Mouse (Mus musculus) myocyte (in vitro differentiated cells): Measurements from ENCODE around the gene Meiob. TPM values are rescaled to one million over a fixed set of nuclear protein-coding genes. Genes with fewer than 3 reads are reported as not detected.
A peak's percentile ranks its signal among the peaks of the same experiment; 100 is the strongest.

Experiments used
- H3K27me3 ChIP-seq: one replicate; pipeline ENCODE4 v1.6.1; 2011; ENCODE audit not compliant: control insufficient read depth, insufficient read depth, insufficient read length
- H3K36me3 ChIP-seq: one replicate; pipeline ENCODE4 v1.6.1; 2011; ENCODE audit not compliant: control insufficient read depth, insufficient read depth
- H3K4me2 ChIP-seq: one replicate; pipeline ENCODE4 v1.6.1; 2011; ENCODE audit warnings: low read depth, control low read depth
- H3K4me3 ChIP-seq: one replicate; pipeline ENCODE4 v1.5.1; 2011; ENCODE audit warnings: mild to moderate bottlenecking, control low read depth, moderate library complexity
- H3K79me2 ChIP-seq: one replicate; pipeline ENCODE4 v1.6.1; 2011; ENCODE audit not compliant: control insufficient read depth, insufficient read depth
- H3ac ChIP-seq: one replicate; pipeline ENCODE4 v1.6.1; 2011; ENCODE audit not compliant: control insufficient read depth, insufficient read length
- CEBPB ChIP-seq: IDR thresholded peaks from 2 replicates; pipeline ENCODE4 v1.6.1; 2011; ENCODE audit warnings: mild to moderate bottlenecking, moderate library complexity; ENCODE audit not compliant: poor library complexity, insufficient read depth, severe bottlenecking
- E2F4 ChIP-seq: IDR thresholded peaks from one replicate; pipeline ENCODE4 v1.6.1; 2011; ENCODE audit warnings: mild to moderate bottlenecking, control low read depth, moderate library complexity; ENCODE audit not compliant: insufficient read depth
- MAX ChIP-seq: IDR thresholded peaks from one replicate; pipeline ENCODE4 v1.6.1; 2011; ENCODE audit warnings: low read depth, mild to moderate bottlenecking, control low read depth
- MYOD1 ChIP-seq, 3 experiments: IDR thresholded peaks; one replicate each; pipeline ENCODE4 v1.6.1; 2011; ENCODE audit warnings: control low read depth in 2 of 3, low read depth in 2 of 3, mild to moderate bottlenecking in 2 of 3, moderate library complexity in 1 of 3; ENCODE audit not compliant: insufficient read length in 2 of 3, control insufficient read depth in 1 of 3
- MYOG ChIP-seq, 3 experiments: IDR thresholded peaks; one replicate each; pipeline ENCODE4 v1.6.1; 2011; ENCODE audit warnings: control low read depth in 2 of 3, low read depth in 2 of 3, mild to moderate bottlenecking in 2 of 3; ENCODE audit not compliant: insufficient read length in 2 of 3, control insufficient read depth in 1 of 3, insufficient read depth in 1 of 3
- POLR2A ChIP-seq: IDR thresholded peaks from one replicate; pipeline ENCODE4 v1.6.1; 2011; ENCODE audit warnings: low read depth, mild to moderate bottlenecking, control low read depth, moderate library complexity; ENCODE audit not compliant: insufficient read length
- POLR2AphosphoS2 ChIP-seq: IDR thresholded peaks from one replicate; pipeline ENCODE4 v1.6.1; 2011; ENCODE audit warnings: low read depth, control low read depth; ENCODE audit not compliant: insufficient read length
- SRF ChIP-seq: IDR thresholded peaks from one replicate; pipeline ENCODE4 v1.6.1; 2011; ENCODE audit warnings: low read depth; ENCODE audit not compliant: control insufficient read depth, insufficient read length
- TCF12 ChIP-seq: IDR thresholded peaks from one replicate; pipeline ENCODE4 v1.6.1; 2011; ENCODE audit warnings: mild to moderate bottlenecking, control low read depth; ENCODE audit not compliant: poor library complexity, insufficient read depth, severe bottlenecking
- TCF3 ChIP-seq: IDR thresholded peaks from one replicate; pipeline ENCODE4 v1.6.1; 2011; ENCODE audit warnings: low read depth, control low read depth; ENCODE audit not compliant: insufficient read length
- USF1 ChIP-seq: IDR thresholded peaks from one replicate; pipeline ENCODE4 v1.6.1; 2011; ENCODE audit warnings: low read depth, mild to moderate bottlenecking, control low read depth, moderate library complexity
- polyA plus RNA-seq: library from polyadenylated mRNA; unstranded; fragments of >200 nt; fragmentation: generic; extraction: Trizol; gene quantifications from one replicate; pipeline ENCODE4 v1.2.1, GENCODE M21; 2012; ENCODE audit warnings: missing spikeins

Meiob gene
- polyA plus RNA-seq, 1 experiment: not detected

GRCm38 (mm10) chr17:24886134-24886931 lies 82.2 kb downstream of the Meiob start, which contains the start of the genes Nubp2 and Spsb3:
Gene Nubp2 (minus strand): TSS chr17:24886349.
Gene Spsb3 (plus strand): TSS chr17:24886643.
- peak within 1 kb of the TSS; percentile 94 for H3K4me2 ChIP-seq
- TF ChIP-seq USF1: no peak
- no peak for TF ChIP-seq MAX
- peak; percentile 41 for TF ChIP-seq SRF
- no peak for TF ChIP-seq MYOG (IDR thresholded peaks at IDR 0.05; ENCODE audit: control insufficient read depth in 1 of 3, insufficient read depth in 1 of 3, insufficient read length in 2 of 3, low read depth in 2 of 3)
- TF ChIP-seq POLR2AphosphoS2: peak; percentile 76
- peak; percentile 77 for TF ChIP-seq POLR2A
- TF ChIP-seq E2F4: peak; percentile 46
- no peak for TF ChIP-seq CEBPB
- peak within 1 kb of the TSS; percentile 70 for H3K4me3 ChIP-seq
- peak within 1 kb of the TSS; percentile 82 for H3ac ChIP-seq
- peaks cover 6% of the 10 kb centered on the region for H3K79me2 ChIP-seq
- H3K27me3 ChIP-seq: no peaks in the 10 kb centered on the region
- no peaks in the 10 kb centered on the region for H3K36me3 ChIP-seq

GRCm38 (mm10) chr17:24886932-24887271 lies 82.8 kb downstream of the Meiob start:
- Histone ChIP-seq H3K4me2 (peak overlapping the region; percentile 94), H3K27me3 (no peaks in the 10 kb centered on the region), H3K79me2 (peaks cover 6% of the 10 kb centered on the region), H3ac (peak overlapping the region; percentile 82), H3K36me3 (no peaks in the 10 kb centered on the region), H3K4me3 (peak overlapping the region; percentile 70)
- TF ChIP-seq POLR2AphosphoS2: peak; percentile 18
- TF ChIP-seq MYOD1 (IDR thresholded peaks at IDR 0.05; ENCODE audit: control insufficient read depth in 1 of 3, insufficient read length in 2 of 3, low read depth in 2 of 3): no peak

GRCm38 (mm10) chr17:24887291-24888080 lies 83.4 kb downstream of the Meiob start:
- Histone ChIP-seq H3K4me3 (peak overlapping the region; percentile 70), H3K36me3 (peaks cover 4% of the 10 kb centered on the region), H3K79me2 (peaks cover 6% of the 10 kb centered on the region), H3K4me2 (peak overlapping the region; percentile 94), H3K27me3 (no peaks in the 10 kb centered on the region), H3ac (peak overlapping the region; percentile 82)
- TF ChIP-seq POLR2AphosphoS2 (peak; percentile 70), E2F4 (no peak)

GRCm38 (mm10) chr17:24888862-24889261 lies 84.8 kb downstream of the Meiob start:
- Histone ChIP-seq H3K36me3 (peaks cover 5% of the 10 kb centered on the region), H3K4me2 (no peak overlapping the region), H3K4me3 (no peak overlapping the region)

More at GRCm38 (mm10) chr17:24888862-24889261, 84.8 kb downstream of the Meiob start:
- Histone ChIP-seq H3K79me2 (peaks cover 9% of the 10 kb centered on the region), H3ac (no peak overlapping the region), H3K27me3 (no peaks in the 10 kb centered on the region)
- no peak for TF ChIP-seq TCF12
- TF ChIP-seq TCF3: no peak
- TF ChIP-seq MYOG (IDR thresholded peaks at IDR 0.05; ENCODE audit: control insufficient read depth in 1 of 3, insufficient read depth in 1 of 3, insufficient read length in 2 of 3, low read depth in 2 of 3): no peak
- TF ChIP-seq POLR2A: peak; percentile 39
- TF ChIP-seq USF1: no peak
- peak; percentile 98 for TF ChIP-seq POLR2AphosphoS2
- no peak for TF ChIP-seq E2F4

Other genes with a start within 250 kb of the Meiob start
- 49.5 TPM for gene Tsc2, start 171.7 kb upstream of the Meiob start, polyA plus RNA-seq
- 20.2 TPM for gene Nthl1, start 171.6 kb upstream of the Meiob start, polyA plus RNA-seq
- gene Slc9a3r2, start 154.0 kb upstream of the Meiob start, polyA plus RNA-seq: 19.1 TPM
- not detected for gene Npw, start 145.8 kb upstream of the Meiob start, polyA plus RNA-seq
- gene Zfp598, start 134.6 kb upstream of the Meiob start, polyA plus RNA-seq: 49.7 TPM
- gene Syngr3, start 114.3 kb upstream of the Meiob start, polyA plus RNA-seq: 0.29 TPM
- gene Gfer, start 108.1 kb upstream of the Meiob start, polyA plus RNA-seq: 47.7 TPM
- gene Noxo1, start 108.1 kb upstream of the Meiob start, polyA plus RNA-seq: 0.54 TPM
- 66.6 TPM for gene Tbl3, start 96.6 kb upstream of the Meiob start, polyA plus RNA-seq
- 0.36 TPM for gene Rnf151, start 86.2 kb upstream of the Meiob start, polyA plus RNA-seq
- 178 TPM for gene Rps2, start 86.2 kb upstream of the Meiob start, polyA plus RNA-seq
- gene Ndufb10, start 79.8 kb upstream of the Meiob start, polyA plus RNA-seq: 547 TPM
- gene Rpl3l, start 76.5 kb upstream of the Meiob start, polyA plus RNA-seq: 1.7 TPM
- 73.9 TPM for gene Msrb1, start 67.6 kb upstream of the Meiob start, polyA plus RNA-seq
- gene Hs3st6, start 51.3 kb upstream of the Meiob start, polyA plus RNA-seq: not detected
- 58.3 TPM for gene Hagh, start 35.9 kb downstream of the Meiob start, polyA plus RNA-seq
- 9.5 TPM for gene Fahd1, start 46.1 kb downstream of the Meiob start, polyA plus RNA-seq
- not detected for gene Igfals, start 61.7 kb downstream of the Meiob start, polyA plus RNA-seq
- 38.5 TPM for gene Nubp2, start 82.1 kb downstream of the Meiob start, polyA plus RNA-seq
- 46.6 TPM for gene Spsb3, start 82.4 kb downstream of the Meiob start, polyA plus RNA-seq
- gene Eme2, start 90.8 kb downstream of the Meiob start, polyA plus RNA-seq: 12.5 TPM
- 142 TPM for gene Mrps34, start 90.8 kb downstream of the Meiob start, polyA plus RNA-seq
- 23.7 TPM for gene Nme3, start 92.2 kb downstream of the Meiob start, polyA plus RNA-seq
- 47.6 TPM for gene Mapk8ip3, start 132.7 kb downstream of the Meiob start, polyA plus RNA-seq
- 16.3 TPM for gene Jpt2, start 156.4 kb downstream of the Meiob start, polyA plus RNA-seq
- gene Cramp1l, start 211.5 kb downstream of the Meiob start, polyA plus RNA-seq: 3.5 TPM
- 8.9 TPM for gene Ift140, start 211.8 kb downstream of the Meiob start, polyA plus RNA-seq